Mouse (Mus musculus): ENCODE results near the gene Ifi213.
"Not testable (repeated sequence)": the region's sequence is repeated elsewhere in the genome, so short reads cannot be mapped to it uniquely, and the experiment has no call there.

GRCm38 (mm10) chr1:173610291-173610690 is 11.2 kb upstream of the Ifi213 start:
- not testable (repeated sequence) for TF ChIP-seq POLR2A (IDR thresholded peaks at IDR 0.05; ENCODE audit: insufficient read length, low read depth); TCF12 (IDR thresholded peaks at IDR 0.05; ENCODE audit: insufficient read depth, poor library complexity, severe bottlenecking); MYOD1 (IDR thresholded peaks at IDR 0.05; ENCODE audit: control insufficient read depth in 1 of 3, insufficient read length in 2 of 3, low read depth in 2 of 3); MAX (IDR thresholded peaks at IDR 0.05; ENCODE audit: low read depth); POLR2AphosphoS2 (IDR thresholded peaks at IDR 0.05; ENCODE audit: insufficient read length, low read depth); TCF3 (IDR thresholded peaks at IDR 0.05; ENCODE audit: insufficient read length, low read depth); MYOG (IDR thresholded peaks at IDR 0.05; ENCODE audit: control insufficient read depth in 1 of 3, insufficient read depth in 1 of 3, insufficient read length in 2 of 3, low read depth in 2 of 3); REST (IDR thresholded peaks at IDR 0.05; ENCODE audit: insufficient read depth, insufficient read length); E2F4 (IDR thresholded peaks at IDR 0.05; ENCODE audit: insufficient read depth); CEBPB (IDR thresholded peaks at IDR 0.05; ENCODE audit: insufficient read depth, poor library complexity, severe bottlenecking); USF1 (IDR thresholded peaks at IDR 0.05; ENCODE audit: low read depth); SRF (IDR thresholded peaks at IDR 0.05; ENCODE audit: control insufficient read depth, insufficient read length, low read depth)
